Mouse (Mus musculus) stomach, postnatal 0 days (tissue): Measurements from ENCODE around the gene Fam169b. TPM values are rescaled to one million over a fixed set of nuclear protein-coding genes. Genes with fewer than 3 reads are reported as not detected.

ENCODE experiments used
- ATAC-seq: fragments of 200-750 bp; cut with Nextera tagmentation; 2 replicates; pipeline ENCODE4 v1.8.0; 2017; ENCODE audit not compliant: low FRiP score, low TSS enrichment
- DNase-seq: peaks from one replicate; pipeline ENCODE4 v3.0.0-alpha.2; 2016; ENCODE audit warnings: low spot score
- H3K27ac ChIP-seq: fragments of 300-500 bp; sonication (generic); replicated peaks from 2 replicates; pipeline ENCODE4 v1.5.1; 2014; ENCODE audit warnings: mild to moderate bottlenecking, control low read depth
- H3K27me3 ChIP-seq: fragments of 300-500 bp; sonication (generic); 2 replicates; pipeline ENCODE4 v1.6.1; 2014; ENCODE audit warnings: low read length; ENCODE audit not compliant: control insufficient read depth, insufficient read depth
- H3K36me3 ChIP-seq: fragments of 300-500 bp; sonication (generic); 2 replicates; pipeline ENCODE4 v1.6.1; 2014; ENCODE audit warnings: low read length, mixed read lengths; ENCODE audit not compliant: control insufficient read depth, insufficient read depth
- H3K4me1 ChIP-seq: fragments of 300-500 bp; sonication (generic); replicated peaks from 2 replicates; pipeline ENCODE4 v1.6.1; 2014; ENCODE audit warnings: antibody characterized with exemption; ENCODE audit not compliant: control insufficient read depth, insufficient read depth
- H3K4me2 ChIP-seq: fragments of 300-500 bp; sonication (generic); replicated peaks from 2 replicates; pipeline ENCODE4 v1.6.1; 2014; ENCODE audit warnings: low read depth, mild to moderate bottlenecking, control low read depth, moderate library complexity
- H3K4me3 ChIP-seq: fragments of 300-500 bp; sonication (generic); 2 replicates; pipeline ENCODE4 v1.5.1; 2014; ENCODE audit warnings: low read depth, low read length, control low read depth
- H3K9ac ChIP-seq: fragments of 300-500 bp; sonication (generic); 2 replicates; pipeline ENCODE4 v1.6.1; 2014; ENCODE audit warnings: mild to moderate bottlenecking, low read length, control low read depth, mixed read lengths
- H3K9me3 ChIP-seq: fragments of 300-500 bp; sonication (generic); 2 replicates; pipeline ENCODE4 v1.6.1; 2016; ENCODE audit warnings: low read length; ENCODE audit not compliant: control insufficient read depth
- CTCF ChIP-seq: IDR thresholded peaks from 2 replicates; pipeline ENCODE4 v1.5.1; 2016; ENCODE audit warnings: antibody characterized with exemption, low read depth, mild to moderate bottlenecking, moderate library complexity
- EP300 ChIP-seq: optimal IDR thresholded peaks from 2 replicates; pipeline ENCODE3; 2016; ENCODE audit warnings: antibody characterized with exemption
- WGBS: fragments of 180-500 bp; shearing (Covaris S2); extraction: QIAGEN DNeasy Blood & Tissue Kit; methylation state at CpG from one replicate; pipeline ENCODE4 v1.1.7; 2014; 5-methylcytosine and 5-hydroxymethylcytosine counted together
- polyA plus RNA-seq: library from polyadenylated mRNA; unstranded; fragments of >200 nt; fragmentation: Nextera tagmentation; extraction: Ambion mirVana; gene quantifications from 2 replicates; pipeline ENCODE4 v1.2.1, GENCODE M21; 2015

The Fam169b gene
- polyA plus RNA-seq, 1 experiment from 2014 or later = 0.24 TPM

DNA sequence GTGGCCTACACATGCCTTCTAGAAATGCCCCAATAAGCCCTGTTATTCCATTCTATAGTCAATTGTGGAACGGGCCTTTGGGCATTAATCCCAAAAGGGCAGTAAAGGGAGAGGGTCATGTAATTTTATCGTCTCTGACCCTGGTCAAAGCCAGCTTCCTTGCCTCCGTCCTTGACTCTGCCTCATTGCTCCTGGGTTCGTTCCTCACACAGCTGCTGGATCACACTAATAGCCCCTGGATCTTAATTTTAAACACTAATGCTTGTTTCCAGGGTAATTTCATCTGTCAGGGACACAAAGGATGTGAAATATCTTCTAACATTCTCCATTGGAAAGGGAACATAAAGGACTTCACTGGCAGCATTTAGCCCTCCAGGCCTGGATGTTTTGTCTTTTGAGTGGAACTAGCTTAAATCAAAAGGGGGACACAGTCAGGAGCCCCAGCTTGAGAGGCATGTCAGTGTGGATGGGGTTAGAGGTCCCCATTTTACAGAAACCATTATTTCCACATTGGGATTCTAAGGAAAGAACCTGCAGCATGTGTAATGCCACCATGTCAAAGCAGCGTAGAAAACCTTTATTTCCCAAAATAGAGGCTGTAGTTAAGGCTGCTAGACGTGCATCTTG lies 122.2 kb downstream of the Fam169b start:
- no peak overlapping the region for H3K27ac ChIP-seq
- ATAC-seq (no peak), DNase-seq (no peak)
- H3K4me2 ChIP-seq = no peak overlapping the region
- H3K36me3 ChIP-seq = no peaks in the 10 kb centered on the region
- H3K4me3 ChIP-seq = no peak overlapping the region
- H3K27me3 ChIP-seq = no peaks in the 10 kb centered on the region
- H3K9me3 ChIP-seq = no peaks in the 10 kb centered on the region
- 69% methylated on average over 6 of the region's 6 CpGs for WGBS
- H3K4me1 ChIP-seq = no peaks in the 10 kb centered on the region
- TF ChIP-seq EP300 = no peak
- TF ChIP-seq CTCF = no peak
- H3K9ac ChIP-seq = no peak overlapping the region

DNA sequence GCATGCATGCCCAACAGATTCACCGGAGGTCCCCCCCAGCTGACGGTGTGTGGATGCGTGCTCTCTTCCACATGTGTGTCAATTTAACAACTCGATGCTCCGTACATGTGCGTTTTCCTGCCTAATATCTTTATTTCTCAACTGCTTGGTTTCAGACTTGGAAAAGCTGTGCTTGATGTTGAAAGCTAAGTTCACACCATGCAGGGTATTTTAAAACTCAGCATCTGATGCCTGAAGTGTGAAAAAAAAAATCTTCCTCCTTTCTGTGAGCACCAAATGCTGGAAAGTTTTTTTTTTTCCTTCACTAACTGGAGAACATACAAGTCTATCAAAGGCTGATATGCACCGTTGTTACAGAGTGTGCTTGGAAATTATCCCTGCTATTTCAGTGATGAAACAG lies 126.9 kb downstream of the Fam169b start:
- H3K9me3 ChIP-seq = no peaks in the 10 kb centered on the region
- H3K27ac ChIP-seq = no peak overlapping the region
- H3K4me2 ChIP-seq = no peak overlapping the region
- ATAC-seq (no peak), DNase-seq (no peak)
- H3K27me3 ChIP-seq = no peaks in the 10 kb centered on the region
- TF ChIP-seq EP300 (no peak), CTCF (no peak)
- no peaks in the 10 kb centered on the region for H3K36me3 ChIP-seq
- H3K9ac ChIP-seq = no peak overlapping the region
- no peak overlapping the region for H3K4me3 ChIP-seq
- 87% methylated on average over 7 of the region's 7 CpGs for WGBS
- H3K4me1 ChIP-seq = no peaks in the 10 kb centered on the region

DNA sequence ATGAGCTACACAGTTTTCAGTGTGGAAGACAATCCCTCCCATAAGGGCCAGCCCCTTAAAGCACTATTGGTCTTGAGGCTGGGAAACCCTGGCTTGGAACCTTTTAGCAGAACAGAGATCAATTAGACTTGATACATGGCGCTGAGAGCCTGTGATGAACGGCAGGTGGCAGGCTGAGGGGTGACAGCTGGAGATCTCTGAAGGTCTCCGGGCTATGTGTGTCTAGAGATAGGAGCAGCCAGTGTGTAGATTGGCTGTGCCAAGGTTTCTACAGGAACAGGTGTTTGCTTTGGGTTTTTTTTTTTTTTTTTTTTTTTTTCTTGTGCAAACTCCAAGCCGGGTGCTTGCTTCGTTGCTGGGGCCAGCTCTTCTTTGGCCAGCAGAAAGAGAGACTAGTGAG lies 135.0 kb downstream of the Fam169b start:
- H3K4me2 ChIP-seq = no peak overlapping the region
- no peaks in the 10 kb centered on the region for H3K27me3 ChIP-seq
- no peaks in the 10 kb centered on the region for H3K9me3 ChIP-seq
- ATAC-seq = 0 out of 2 replicates have a peak, but pooled peaks have one; percentile 70
- no peak for TF ChIP-seq EP300
- TF ChIP-seq CTCF = peak; percentile 22; the same call in 1 of the 2 replicates
- 29% methylated on average over 5 of the region's 5 CpGs for WGBS
- 0 out of 2 replicates have a peak, but pooled peaks cover 3% of the 10 kb centered on the region for H3K4me1 ChIP-seq
- no peak overlapping the region for H3K9ac ChIP-seq
- peak; percentile 24 for DNase-seq
- no peak overlapping the region for H3K4me3 ChIP-seq
- no peak overlapping the region for H3K27ac ChIP-seq
- H3K36me3 ChIP-seq = no peaks in the 10 kb centered on the region

Other genes starting within 250 kb of the Fam169b start
- gene Pgpep1l, start 9.6 kb upstream of the Fam169b start, polyA plus RNA-seq = not detected in 2 replicates